Mouse (Mus musculus) regulatory T cell (primary cell): ENCODE measurements at regions not wholly inside any gene's neighbourhood (a gene's known extent, or its start where the extent isn't known, plus 50 kb on each side); places are given as distances from the start of the nearest gene placed in this dataset.

Source experiments
- in situ Hi-C: fragments of 300-600 bp; cut with MboI, MseI; formaldehyde crosslinking; loops from one replicate; pipeline ENCODE4 v1.15.1; 2025; ENCODE audit warnings: high pct_unique_total_duplicates

DNA sequence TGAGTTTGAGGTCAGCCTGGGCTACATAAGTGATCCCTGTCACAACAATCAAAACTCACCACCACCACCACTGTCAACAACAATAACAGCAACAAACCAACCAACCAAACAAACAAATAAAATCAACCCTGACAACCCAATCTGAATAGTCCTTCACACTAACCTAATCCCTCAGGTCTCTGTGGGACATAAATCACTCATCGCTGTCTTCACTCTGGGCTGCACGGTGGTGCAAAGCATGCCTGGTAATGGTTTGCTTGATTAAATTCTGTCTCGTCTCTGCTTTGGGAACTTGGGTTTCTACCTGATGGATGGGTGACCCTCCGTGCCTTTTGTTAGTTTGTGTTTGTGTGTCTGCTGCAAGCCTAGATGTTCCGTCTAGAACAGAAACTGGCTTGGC is 100.6 kb downstream of the Slc17a6 start:
- in situ Hi-C loops = no loop called here

DNA sequence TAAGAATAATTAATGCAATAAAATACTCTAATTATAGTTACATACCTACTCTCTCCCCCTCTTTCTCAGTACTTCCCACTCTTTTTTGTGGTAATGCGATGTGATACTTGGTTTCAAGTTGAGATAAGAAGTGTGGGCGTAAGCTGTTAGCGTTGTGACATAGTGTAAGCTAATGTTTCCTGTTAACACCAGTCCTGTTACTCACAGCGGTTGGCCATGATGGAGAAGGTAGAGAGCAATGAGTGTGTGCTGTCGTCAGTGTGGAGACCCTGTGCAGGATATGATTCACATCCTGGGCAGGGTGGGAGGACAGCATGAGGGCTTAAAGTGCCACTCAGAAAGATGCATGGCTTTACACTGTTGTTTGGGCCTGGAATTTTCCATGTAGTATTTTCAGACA is 102.1 kb downstream of the Slc17a6 start:
- in situ Hi-C loops = no loop called here

DNA sequence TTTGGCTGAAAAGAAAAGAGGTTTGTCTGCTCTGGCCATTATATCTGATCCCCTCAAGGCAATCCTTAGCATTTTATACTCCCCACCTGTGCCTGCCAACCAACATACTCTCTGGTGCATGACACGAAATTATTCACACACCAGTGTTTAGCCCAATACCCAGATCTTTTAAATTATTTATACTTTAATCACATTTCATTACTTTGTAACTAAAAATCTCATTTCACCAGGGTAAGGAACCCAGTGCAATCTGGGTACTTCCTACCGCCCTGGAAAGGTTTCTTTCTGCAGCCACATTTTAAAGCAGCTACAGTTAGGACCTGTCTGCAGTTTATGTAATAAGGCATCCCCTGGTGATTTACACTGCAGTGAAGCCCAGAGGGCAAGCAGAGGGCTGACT is 114.5 kb downstream of the Slc17a6 start:
- in situ Hi-C loops = no loop called here

DNA sequence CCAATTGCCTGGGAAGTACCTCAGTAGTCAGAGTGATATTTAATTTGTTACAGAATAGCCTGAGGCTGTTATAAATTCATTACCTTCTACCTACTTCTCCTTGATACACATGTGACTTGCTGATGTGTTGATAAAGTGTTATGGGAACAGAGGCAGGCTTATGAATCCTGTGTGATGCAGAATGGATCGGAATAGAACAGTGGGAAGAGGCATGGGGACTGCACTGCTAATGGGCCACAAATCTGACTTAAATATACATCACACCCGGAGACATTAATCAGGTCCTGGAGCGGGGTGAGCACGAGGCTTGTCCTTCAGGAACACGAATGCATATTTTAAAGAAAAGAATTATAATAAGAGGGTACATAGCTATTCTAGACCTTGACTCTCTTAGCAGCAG is 117.8 kb downstream of the Slc17a6 start:
- in situ Hi-C loops = no loop called here

- in situ Hi-C loops = loop anchor here (10.0 kb wide), 1 partner anchor 654 kb away; no protein-coding TSS in a partner anchor
Measured at GRCm38 (mm10) chr7:51740928-51741327, 119.1 kb downstream of the Slc17a6 start.

DNA sequence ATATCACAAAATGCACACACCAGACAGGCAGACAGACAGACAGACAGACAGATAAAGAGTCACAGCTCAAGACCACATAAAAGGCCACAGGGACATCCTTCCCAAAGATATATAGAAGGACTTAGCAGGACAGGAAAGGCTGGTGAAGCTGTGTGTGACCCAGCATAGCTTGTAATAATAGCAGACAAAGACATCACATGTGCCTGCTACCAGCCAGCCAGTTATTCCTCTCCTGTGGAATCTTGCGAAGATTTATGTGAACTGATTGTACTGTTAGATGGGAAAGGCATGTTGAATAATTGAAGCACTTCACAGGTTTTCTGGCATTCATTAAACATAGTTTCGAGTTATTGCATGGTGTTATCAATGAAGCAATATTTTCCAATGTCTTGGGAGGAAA is 119.1 kb upstream of the Gas2 start:
- in situ Hi-C loops = loop anchor here (10.0 kb wide), 1 partner anchor 652 kb away; no protein-coding TSS in a partner anchor

- in situ Hi-C loops = loop anchor here (10.0 kb wide), 1 partner anchor 649 kb away; no protein-coding TSS in a partner anchor
Measured at GRCm38 (mm10) chr7:51745598-51745997, 116.2 kb upstream of the Gas2 start.

- in situ Hi-C loops = loop anchor here (10.0 kb wide), 1 partner anchor 646 kb away; no protein-coding TSS in a partner anchor
Measured at GRCm38 (mm10) chr7:51748633-51749303, 113.0 kb upstream of the Gas2 start.

DNA sequence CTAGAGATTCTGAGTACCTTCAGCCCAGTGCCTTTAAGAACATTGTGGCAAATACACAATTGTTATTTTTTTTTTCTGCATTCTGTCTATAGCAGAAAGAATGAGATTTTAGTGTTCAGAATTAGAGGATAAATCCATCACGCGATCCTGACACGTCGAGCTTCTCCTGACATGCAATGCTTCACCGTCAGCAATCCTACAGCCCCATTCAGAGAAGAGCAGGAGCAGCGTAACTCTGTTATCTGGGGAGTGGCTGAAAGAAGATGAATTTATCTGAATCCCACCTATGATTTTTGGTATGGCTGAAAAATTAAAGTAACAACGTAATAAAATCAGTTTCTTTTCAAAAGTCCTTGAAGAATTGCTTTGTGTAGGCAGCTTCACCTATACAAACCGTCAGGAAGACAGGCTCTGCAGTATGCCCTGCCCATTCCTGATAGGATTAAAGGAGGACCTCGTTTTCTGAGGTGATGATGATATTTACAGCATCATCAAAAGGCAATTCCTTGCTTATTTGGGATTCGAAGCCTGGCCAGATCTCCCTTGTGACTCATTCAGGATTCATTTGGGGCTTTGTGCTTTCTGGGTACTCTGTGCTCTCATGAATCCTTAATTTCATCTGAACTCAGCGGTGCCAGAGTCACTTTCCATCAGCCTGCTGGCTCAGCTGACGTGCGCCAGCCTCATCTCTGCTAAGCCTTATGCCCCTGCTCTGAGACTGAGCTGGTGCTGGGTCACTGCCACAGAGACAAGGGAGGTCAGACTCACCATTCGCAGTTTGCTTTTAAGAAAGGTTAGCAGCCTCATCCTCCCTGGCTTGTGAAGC is 112.3 kb upstream of the Gas2 start:
- in situ Hi-C loops = loop anchor here (10.0 kb wide), 2 partner anchors 645 to 1805 kb away; no protein-coding TSS in a partner anchor

GRCm38 (mm10) chr7:51750271-51750670 is 111.5 kb upstream of the Gas2 start:
- in situ Hi-C loops = loop anchor here (10.0 kb wide), 1 partner anchor 1805 kb away; no protein-coding TSS in a partner anchor

GRCm38 (mm10) chr7:51753062-51753461 is 108.8 kb upstream of the Gas2 start:
- in situ Hi-C loops = loop anchor here (10.0 kb wide), 1 partner anchor 1808 kb away; no protein-coding TSS in a partner anchor

DNA sequence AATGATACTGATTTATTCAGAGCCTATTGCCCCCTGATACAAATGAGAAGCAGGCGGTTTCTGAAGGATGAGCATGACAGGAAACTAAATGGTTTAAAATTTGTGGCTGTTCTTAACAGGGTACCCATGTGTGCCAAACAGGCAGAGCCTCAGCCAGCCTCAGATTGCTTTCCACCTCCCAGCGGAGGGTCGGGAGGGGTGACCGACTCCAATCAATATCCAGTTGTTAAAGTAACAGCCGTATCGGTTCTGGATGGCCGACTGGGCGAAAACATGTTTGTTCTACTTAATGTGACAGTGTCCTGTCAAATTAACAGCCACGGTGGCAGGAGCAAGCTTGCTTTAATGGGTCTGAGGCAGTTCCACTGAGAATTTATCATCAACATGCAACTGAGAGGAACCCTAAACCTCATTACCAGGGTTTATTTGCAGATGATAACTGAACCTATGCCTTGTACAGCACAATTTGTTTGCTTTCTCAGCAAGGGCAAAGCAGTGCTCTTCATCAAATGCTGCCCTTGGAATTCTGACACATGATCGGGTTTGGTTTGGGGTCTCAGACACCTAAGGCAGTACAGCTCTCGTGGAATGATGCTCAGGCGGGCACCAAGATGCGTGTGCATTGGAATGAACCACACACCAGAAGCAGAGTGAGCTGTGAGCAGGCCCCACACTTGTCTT is 107.5 kb upstream of the Gas2 start:
- in situ Hi-C loops = loop anchor here (10.0 kb wide), 1 partner anchor 1810 kb away; no protein-coding TSS in a partner anchor

DNA sequence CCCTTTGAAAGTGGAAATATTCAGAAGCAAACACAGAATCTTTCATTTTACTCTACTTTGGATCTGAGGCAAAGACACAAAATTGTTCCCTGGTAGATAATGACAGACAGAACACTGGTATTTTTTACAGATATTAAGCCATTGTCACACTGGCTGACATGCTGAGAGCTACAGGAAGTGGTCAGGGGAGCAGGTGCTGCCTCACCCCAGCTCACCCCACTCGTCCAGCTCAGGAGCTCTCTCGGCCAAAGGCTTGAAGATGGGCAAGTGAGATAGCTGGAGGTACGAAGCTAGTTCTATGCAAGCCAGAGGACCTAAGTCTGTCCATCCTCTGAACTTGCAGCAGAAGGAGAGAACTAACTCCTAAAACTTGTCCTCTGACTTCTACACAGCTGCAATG is 105.6 kb upstream of the Gas2 start:
- in situ Hi-C loops = loop anchor here (10.0 kb wide), 1 partner anchor 1811 kb away; no protein-coding TSS in a partner anchor

DNA sequence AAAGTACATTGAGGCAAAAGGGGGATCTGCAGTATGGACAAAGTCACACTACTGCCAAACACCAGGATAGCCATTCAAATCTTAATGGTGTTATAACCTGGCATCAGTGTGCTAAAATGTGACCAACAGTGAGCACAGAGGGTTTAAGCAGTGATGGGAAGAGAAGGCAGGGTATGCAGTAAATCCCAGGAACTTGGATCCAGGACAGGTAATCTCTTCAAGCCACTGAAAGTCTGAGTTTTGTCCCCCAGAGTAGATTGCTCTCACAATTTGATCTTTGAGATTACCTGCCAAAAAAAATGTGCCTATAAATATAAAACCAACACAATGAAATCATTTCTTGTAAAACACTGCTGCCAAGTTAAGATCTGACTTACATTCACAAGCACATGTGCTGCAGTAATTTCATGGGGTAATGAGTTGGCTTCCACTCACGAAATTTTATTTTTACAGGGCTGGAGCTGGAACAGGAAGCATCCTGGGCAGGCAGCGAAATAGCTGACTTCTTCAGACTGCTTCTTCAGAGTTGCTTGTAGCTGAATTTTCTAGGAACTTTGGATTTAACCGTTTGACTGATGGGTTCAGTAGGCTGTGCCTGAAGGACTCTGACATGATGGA is 102.2 kb upstream of the Gas2 start:
- in situ Hi-C loops = loop anchor here (10.0 kb wide), 1 partner anchor 1815 kb away; no protein-coding TSS in a partner anchor

DNA sequence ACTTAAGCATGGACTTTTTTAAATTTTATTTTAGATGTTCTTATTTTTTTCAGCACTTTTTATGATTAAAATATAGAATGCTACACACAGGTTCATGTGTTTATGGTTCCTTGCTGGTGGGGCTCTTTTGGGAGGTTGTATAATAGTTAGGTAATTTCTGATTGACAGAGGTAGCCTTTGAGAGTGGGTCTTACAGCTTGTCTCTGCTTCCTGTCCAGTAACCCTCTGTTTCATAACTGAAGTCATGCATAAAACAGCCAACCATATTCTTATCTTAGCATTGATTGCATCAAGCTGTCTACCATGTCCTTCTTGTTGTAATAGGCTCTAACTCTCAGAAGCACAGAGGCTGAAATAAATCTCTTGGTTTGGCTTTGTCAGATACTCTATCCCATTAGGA is 94.7 kb upstream of the Gas2 start:
- in situ Hi-C loops = no loop called here

DNA sequence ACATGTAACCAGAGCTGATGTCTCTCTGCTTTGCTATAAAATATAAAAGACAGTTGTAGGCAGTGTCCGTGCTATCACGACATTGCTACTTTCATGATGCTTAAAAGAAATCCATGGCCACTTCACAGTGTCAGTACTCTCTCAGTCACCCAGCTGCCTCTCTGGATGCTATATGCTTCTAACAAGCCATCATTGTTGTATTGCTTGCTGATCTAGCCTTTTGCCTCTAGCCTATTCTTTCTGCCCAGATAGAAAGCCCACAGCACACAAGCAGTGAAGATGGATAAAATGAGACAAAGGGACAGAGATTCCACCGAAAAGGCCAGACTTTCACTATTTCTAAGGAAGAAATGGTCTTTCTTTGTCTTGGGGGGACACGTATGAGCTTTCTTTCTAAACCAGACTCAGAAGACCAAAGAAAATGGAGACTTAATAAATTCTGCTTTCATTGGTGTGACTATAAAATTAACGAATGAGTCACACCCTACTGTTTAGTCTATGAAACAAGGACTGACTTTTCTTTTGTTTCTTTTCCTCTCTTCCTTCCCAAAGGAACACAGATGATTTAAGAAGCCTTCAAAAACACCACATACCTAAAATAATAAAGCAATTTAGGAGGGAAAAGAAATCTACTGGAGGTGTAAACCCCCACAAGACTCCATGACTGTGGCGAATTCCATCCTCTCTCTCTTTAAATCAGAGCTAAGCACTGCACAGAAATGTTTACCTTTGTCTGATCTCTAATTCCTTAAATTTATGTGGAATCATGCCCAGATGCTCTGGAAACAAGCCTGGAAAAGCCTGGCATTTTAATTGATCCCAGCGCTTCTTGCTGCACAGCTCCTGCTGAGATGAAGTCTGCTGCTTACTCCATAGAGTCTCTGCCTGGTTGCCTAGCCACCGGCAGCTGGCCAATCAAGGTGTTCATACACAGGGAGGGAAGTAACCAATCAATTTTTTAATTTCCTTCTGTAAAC is 89.6 kb upstream of the Gas2 start:
- in situ Hi-C loops = no loop called here

- in situ Hi-C loops = no loop called here
Measured at GRCm38 (mm10) chr7:51775968-51776367, 85.8 kb upstream of the Gas2 start.

DNA sequence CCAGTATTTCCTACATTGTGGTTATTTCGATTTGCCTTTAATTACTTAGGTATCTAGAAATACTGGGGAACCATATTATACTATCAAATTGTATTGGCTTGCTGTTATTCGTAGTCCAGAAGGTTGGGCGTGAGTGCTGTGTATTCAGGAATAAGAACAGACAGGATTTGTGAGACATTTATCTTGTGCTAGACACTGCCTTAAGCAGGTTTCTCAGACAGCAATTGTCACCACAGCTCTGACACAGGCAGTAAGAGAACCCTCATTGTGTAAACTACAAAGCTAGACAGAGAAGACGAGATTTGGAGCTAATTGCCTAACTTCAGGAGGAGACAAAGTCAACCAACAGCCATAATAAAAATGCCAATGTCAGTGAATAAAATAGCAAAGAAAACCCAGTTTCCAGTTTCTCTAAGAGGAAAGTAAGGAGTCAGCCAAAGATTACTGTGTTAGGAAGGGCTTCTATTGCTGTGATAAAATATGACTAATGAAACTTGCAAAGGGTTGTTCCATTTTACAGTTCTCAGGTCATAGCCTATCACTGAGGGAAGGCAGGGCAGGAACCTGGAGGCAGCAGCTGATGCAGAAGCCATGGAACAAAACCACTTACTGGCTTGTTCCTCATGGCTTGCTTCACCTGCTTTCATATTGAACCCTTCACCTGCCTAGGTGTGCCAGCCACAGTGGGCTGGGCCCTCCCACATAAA is 78.6 kb upstream of the Gas2 start:
- in situ Hi-C loops = no loop called here

DNA sequence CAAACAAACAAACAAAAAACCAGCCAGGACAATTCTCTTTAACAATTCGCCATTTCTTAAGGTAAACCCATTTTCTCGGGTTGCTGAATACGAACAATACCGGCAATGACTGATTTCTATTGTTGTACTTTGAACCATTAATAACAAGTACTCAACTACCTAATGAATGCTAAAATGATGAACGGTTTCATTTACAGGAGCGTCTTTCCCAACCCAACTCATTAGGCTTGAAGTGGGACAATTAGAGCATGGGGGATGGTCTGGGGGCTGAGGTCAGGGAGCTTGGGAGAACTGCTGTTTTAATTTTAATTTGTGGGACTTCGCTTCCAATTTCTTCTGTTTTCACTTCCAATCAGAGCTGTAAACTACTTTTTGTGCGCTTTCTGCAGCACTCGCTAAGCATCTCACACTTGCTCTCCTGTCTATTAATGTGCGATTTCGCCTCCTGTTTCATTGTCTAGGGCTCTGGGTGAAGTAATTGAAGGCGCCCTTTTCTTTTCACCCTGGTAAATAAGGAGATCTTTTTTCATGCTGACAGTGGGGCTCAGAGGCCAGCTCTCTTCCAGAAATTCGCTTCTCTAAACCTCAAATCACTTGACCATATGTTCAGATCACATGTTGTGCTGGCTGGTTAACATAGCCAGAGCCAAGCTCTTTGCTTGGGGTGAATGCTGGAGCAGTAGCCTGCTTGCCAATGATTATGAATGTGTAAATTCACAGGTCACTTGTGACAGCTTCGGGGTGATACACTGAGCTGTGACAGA is 77.7 kb upstream of the Gas2 start:
- in situ Hi-C loops = no loop called here
